Mouse (Mus musculus) midbrain, embryonic 13.5 days (tissue): ENCODE data around the gene Cln5. TPM values are rescaled to one million over a fixed set of nuclear protein-coding genes. Genes with fewer than 3 reads are reported as not detected.

ENCODE experiments used
- ATAC-seq: fragments of 200-750 bp; cut with Nextera tagmentation; 2 replicates; pipeline ENCODE4 v1.8.0; 2017; ENCODE audit warnings: mild to moderate bottlenecking, moderate TSS enrichment, moderate library complexity
- H3K27ac ChIP-seq: fragments of 300-500 bp; sonication (generic); 2 replicates; pipeline ENCODE4 v1.5.1; 2015; ENCODE audit warnings: inconsistent platforms, mild to moderate bottlenecking, moderate library complexity
- H3K27me3 ChIP-seq: fragments of 300-500 bp; sonication (generic); 2 replicates; pipeline ENCODE4 v1.6.1; 2015; ENCODE audit warnings: mild to moderate bottlenecking, inconsistent platforms
- H3K36me3 ChIP-seq: fragments of 300-500 bp; sonication (generic); 2 replicates; pipeline ENCODE4 v1.6.1; 2015; ENCODE audit warnings: mild to moderate bottlenecking, inconsistent platforms
- H3K4me1 ChIP-seq: fragments of 300-500 bp; sonication (generic); replicated peaks from 2 replicates; pipeline ENCODE4 v1.6.1; 2015; ENCODE audit warnings: inconsistent platforms
- H3K4me2 ChIP-seq: fragments of 300-500 bp; sonication (generic); replicated peaks from 2 replicates; pipeline ENCODE4 v1.6.1; 2015; ENCODE audit warnings: moderate library complexity, mild to moderate bottlenecking, inconsistent platforms
- H3K4me3 ChIP-seq: fragments of 300-500 bp; sonication (generic); replicated peaks from 2 replicates; pipeline ENCODE4 v1.5.1; 2015; ENCODE audit warnings: mild to moderate bottlenecking, inconsistent platforms
- H3K9ac ChIP-seq: fragments of 300-500 bp; sonication (generic); replicated peaks from 2 replicates; pipeline ENCODE4 v1.6.1; 2015; ENCODE audit warnings: mild to moderate bottlenecking, inconsistent platforms
- H3K9me3 ChIP-seq: fragments of 300-500 bp; sonication (generic); 2 replicates; pipeline ENCODE4 v1.6.1; 2016; ENCODE audit warnings: mild to moderate bottlenecking, inconsistent platforms
- WGBS: fragments of 180-500 bp; shearing (Covaris S2); methylation state at CpG from one replicate; pipeline ENCODE4 v1.1.7; 2015; 5-methylcytosine and 5-hydroxymethylcytosine counted together
- polyA plus RNA-seq: library from polyadenylated mRNA; unstranded; fragments of >200 nt; fragmentation: Nextera tagmentation; extraction: Ambion mirVana; gene quantifications from 2 replicates; pipeline ENCODE4 v1.2.1, GENCODE M21; 2015

The Cln5 gene
- polyA plus RNA-seq, 1 experiment from 2014 or later, result 13.8 TPM

DNA sequence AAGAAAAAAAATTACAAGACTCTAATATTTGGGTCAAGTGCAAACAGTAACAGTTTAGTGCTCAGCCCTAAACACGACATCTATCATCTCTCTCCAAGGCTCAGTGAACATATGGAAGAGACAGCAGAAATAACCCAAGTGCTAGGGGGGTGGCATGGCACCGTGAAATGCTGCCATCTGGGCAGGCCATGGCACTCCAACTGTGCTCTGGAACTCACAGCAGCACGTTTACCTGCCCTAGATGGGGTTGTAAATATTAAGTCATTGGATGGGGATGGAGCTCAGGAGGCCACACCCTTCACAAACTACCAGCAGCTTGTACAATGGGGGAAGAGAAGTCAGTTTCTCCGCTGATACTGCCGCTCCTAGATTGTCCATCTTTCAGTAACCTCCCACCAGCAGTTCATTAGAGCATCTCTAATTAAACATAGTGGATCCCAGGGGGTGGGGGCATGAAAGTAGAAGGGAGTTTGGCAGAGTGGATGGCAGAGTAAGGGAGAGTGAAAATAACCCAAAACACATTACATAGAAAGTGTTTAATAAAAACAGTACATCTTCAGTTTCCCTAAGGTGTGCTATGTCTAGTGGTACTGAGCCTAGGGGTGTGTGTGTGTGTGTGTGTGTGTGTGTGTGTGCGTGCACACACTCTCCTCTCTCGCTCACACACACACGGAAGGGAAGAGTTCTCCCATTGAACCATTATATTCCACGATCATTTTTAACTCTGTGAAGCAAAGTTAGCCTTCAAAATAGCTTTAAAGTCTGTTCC lies 9.4 kb downstream of the Cln5 start:
- Histone ChIP-seq H3K27me3 (no peaks in the 10 kb centered on the region), H3K4me2 (no peak overlapping the region), H3K36me3 (peaks cover 52% of the 10 kb centered on the region), H3K9me3 (no peaks in the 10 kb centered on the region), H3K4me1 (no peaks in the 10 kb centered on the region; the same call in 1 of the 2 replicates), H3K27ac (no peak overlapping the region), H3K9ac (no peak overlapping the region), H3K4me3 (no peak overlapping the region)
- no peak for ATAC-seq
- WGBS, result 88% methylated on average over 9 of the region's 9 CpGs

DNA sequence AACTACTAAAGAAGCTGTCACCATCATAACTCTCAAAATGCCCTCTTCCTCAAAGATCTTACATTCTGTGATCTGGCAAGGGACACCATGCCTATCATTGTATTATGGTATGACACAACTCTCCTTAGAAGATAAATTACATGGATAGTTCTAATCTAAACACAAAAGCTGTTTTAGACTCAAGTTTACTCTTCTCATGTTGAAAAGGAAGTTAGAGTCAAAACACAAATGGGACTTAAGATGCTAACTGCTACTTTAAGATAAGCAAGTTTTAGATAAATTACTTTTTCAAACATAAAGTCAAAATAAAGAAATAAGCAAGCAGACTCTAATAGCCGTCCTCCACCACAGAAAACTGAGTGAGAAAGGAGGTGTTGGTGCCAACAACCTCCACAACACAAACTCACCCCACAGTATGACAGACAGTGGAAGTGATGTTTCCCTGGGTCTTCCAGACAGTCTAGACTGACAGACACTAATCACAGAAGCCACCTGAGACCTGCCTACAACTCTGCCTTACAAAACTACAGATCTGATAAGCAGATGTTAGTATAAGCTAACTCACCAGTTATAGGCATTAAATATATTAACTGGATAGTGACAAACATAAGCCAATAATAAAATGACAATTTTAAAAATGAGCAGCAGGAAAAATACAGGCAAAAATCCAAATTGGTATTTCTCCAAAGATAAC lies 16.0 kb downstream of the Cln5 start:
- H3K36me3 ChIP-seq, result peaks cover 59% of the 10 kb centered on the region
- no peak overlapping the region for H3K27ac ChIP-seq
- no peak for ATAC-seq

GRCm38 (mm10) chr14:103086671-103087324 lies 16.8 kb downstream of the Cln5 start:
- no peak for ATAC-seq
- no peak overlapping the region for H3K4me3 ChIP-seq
- WGBS, result 97% methylated on average over 4 of the region's 4 CpGs
- H3K9me3 ChIP-seq, result no peaks in the 10 kb centered on the region
- H3K9ac ChIP-seq, result no peak overlapping the region
- H3K36me3 ChIP-seq, result peaks cover 64% of the 10 kb centered on the region
- no peak overlapping the region for H3K27ac ChIP-seq
- H3K4me2 ChIP-seq, result no peak overlapping the region
- H3K4me1 ChIP-seq, result no peaks in the 10 kb centered on the region
- no peaks in the 10 kb centered on the region for H3K27me3 ChIP-seq

More for the DNA sequence above, 16.0 kb downstream of the Cln5 start:
- no peaks in the 10 kb centered on the region for H3K27me3 ChIP-seq
- H3K4me2 ChIP-seq, result no peak overlapping the region
- no peaks in the 10 kb centered on the region for H3K9me3 ChIP-seq
- H3K9ac ChIP-seq, result no peak overlapping the region
- no peak overlapping the region for H3K4me3 ChIP-seq
- H3K4me1 ChIP-seq, result no peaks in the 10 kb centered on the region
- 97% methylated on average over 1 of the region's 1 CpGs for WGBS

DNA sequence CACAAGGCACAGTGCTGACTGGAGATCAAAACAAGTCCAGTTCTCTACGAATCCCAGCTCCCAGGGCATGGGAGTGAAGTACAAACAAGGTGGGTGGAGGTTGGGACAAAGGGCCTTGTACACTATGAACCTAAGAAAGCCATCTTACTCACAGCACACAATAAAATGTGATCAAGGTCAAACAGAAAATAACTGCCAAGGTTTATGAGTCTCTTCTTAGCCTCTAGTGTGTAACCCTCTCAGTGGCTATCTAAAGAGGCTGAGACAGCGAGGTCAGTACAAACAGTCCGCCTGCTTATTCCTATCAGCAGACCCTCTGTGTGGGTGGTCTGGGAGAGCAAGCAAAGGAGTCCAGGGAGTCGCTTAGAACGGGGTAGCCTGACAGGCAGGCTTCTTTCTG lies 17.8 kb downstream of the Cln5 start:
- Histone ChIP-seq H3K27ac (no peak overlapping the region), H3K4me3 (no peak overlapping the region), H3K9ac (no peak overlapping the region), H3K4me2 (no peak overlapping the region), H3K36me3 (peaks cover 64% of the 10 kb centered on the region), H3K27me3 (no peaks in the 10 kb centered on the region), H3K4me1 (no peaks in the 10 kb centered on the region), H3K9me3 (no peaks in the 10 kb centered on the region)
- 86% methylated on average over 5 of the region's 5 CpGs for WGBS
- no peak for ATAC-seq

GRCm38 (mm10) chr14:103088624-103089023 lies 18.6 kb downstream of the Cln5 start:
- Histone ChIP-seq H3K36me3 (peaks cover 61% of the 10 kb centered on the region), H3K9me3 (no peaks in the 10 kb centered on the region), H3K27ac (no peak overlapping the region), H3K4me1 (0 out of 2 replicates have a peak, but pooled peaks cover 3% of the 10 kb centered on the region), H3K4me3 (no peak overlapping the region), H3K9ac (no peak overlapping the region), H3K27me3 (no peaks in the 10 kb centered on the region), H3K4me2 (no peak overlapping the region)
- no peak for ATAC-seq
- WGBS, result 74% methylated on average over 6 of the region's 6 CpGs

- ATAC-seq, result no peak
- 94% methylated on average over 3 of the region's 3 CpGs for WGBS
- Histone ChIP-seq H3K27me3 (no peaks in the 10 kb centered on the region), H3K4me3 (no peak overlapping the region), H3K4me1 (peaks cover 36% of the 10 kb centered on the region), H3K9ac (no peak overlapping the region), H3K27ac (no peak overlapping the region), H3K36me3 (peaks cover 37% of the 10 kb centered on the region), H3K9me3 (no peaks in the 10 kb centered on the region), H3K4me2 (no peak overlapping the region)
Measured at GRCm38 (mm10) chr14:103093236-103093635, 23.2 kb downstream of the Cln5 start.

DNA sequence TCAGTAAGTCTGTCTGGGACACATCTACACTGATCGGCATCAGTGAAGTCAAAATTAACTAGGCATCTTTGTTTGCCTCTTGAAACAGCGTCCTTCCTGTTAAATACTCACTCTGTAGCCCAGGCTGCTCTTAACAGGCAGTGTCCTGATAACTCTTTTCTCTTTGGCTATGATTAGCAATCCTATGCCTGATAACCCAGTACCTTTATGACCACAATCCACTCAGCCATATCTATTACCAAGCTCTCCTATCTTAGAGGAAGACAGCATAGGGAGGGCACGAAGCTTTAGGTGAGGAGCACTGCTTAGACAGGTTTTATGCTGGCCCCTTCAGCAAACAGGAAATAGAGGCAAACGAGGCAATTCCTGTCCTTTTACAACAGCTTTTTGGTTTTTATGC lies 23.7 kb downstream of the Cln5 start:
- no peak overlapping the region for H3K27ac ChIP-seq
- H3K27me3 ChIP-seq, result no peaks in the 10 kb centered on the region
- no peak overlapping the region for H3K9ac ChIP-seq
- 84% methylated on average over 4 of the region's 4 CpGs for WGBS
- H3K9me3 ChIP-seq, result no peaks in the 10 kb centered on the region
- no peak overlapping the region for H3K4me3 ChIP-seq
- no peak for ATAC-seq
- H3K36me3 ChIP-seq, result peaks cover 34% of the 10 kb centered on the region
- H3K4me2 ChIP-seq, result no peak overlapping the region
- H3K4me1 ChIP-seq, result peaks cover 36% of the 10 kb centered on the region

- H3K9me3 ChIP-seq, result no peaks in the 10 kb centered on the region
- no peaks in the 10 kb centered on the region for H3K27me3 ChIP-seq
- H3K4me2 ChIP-seq, result no peak overlapping the region
- H3K9ac ChIP-seq, result no peak overlapping the region
- no peak overlapping the region for H3K4me3 ChIP-seq
- ATAC-seq, result no peak
- no peak overlapping the region for H3K27ac ChIP-seq
- H3K4me1 ChIP-seq, result peaks cover 36% of the 10 kb centered on the region
- H3K36me3 ChIP-seq, result peaks cover 27% of the 10 kb centered on the region
- WGBS, result 89% methylated on average over 8 of the region's 8 CpGs
Measured at GRCm38 (mm10) chr14:103095036-103095435, 25.0 kb downstream of the Cln5 start.

GRCm38 (mm10) chr14:103095826-103096225 lies 25.8 kb downstream of the Cln5 start:
- no peaks in the 10 kb centered on the region for H3K27me3 ChIP-seq
- no peak for ATAC-seq
- no peaks in the 10 kb centered on the region for H3K9me3 ChIP-seq
- WGBS, result 93% methylated on average over 8 of the region's 8 CpGs
- H3K4me3 ChIP-seq, result no peak overlapping the region
- no peak overlapping the region for H3K27ac ChIP-seq
- 0 out of 2 replicates have a peak overlapping the region, but pooled peaks have one; percentile 6 for H3K4me2 ChIP-seq
- H3K9ac ChIP-seq, result no peak overlapping the region
- peaks cover 36% of the 10 kb centered on the region for H3K4me1 ChIP-seq
- peaks cover 24% of the 10 kb centered on the region for H3K36me3 ChIP-seq

DNA sequence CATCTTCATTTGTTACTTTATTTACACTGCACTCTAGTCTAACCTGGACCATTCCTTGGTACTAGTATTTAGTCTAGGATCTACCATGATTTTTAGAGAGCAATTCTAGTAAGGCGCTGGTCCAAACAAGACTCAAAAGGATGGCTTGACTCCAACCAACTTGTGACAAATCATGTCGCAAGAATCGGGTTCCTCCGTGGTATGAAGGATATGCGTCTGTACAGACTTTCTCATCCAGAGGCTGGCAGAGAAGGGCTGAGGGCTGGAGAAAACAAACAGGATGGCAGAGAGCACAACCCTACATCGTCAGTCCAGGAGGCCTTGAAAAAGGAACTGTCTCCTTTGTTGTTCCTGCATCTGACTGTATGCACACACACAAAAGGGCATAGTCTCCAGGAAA lies 26.6 kb downstream of the Cln5 start:
- no peak for ATAC-seq
- H3K4me3 ChIP-seq, result no peak overlapping the region
- WGBS, result 78% methylated on average over 6 of the region's 6 CpGs

DNA sequence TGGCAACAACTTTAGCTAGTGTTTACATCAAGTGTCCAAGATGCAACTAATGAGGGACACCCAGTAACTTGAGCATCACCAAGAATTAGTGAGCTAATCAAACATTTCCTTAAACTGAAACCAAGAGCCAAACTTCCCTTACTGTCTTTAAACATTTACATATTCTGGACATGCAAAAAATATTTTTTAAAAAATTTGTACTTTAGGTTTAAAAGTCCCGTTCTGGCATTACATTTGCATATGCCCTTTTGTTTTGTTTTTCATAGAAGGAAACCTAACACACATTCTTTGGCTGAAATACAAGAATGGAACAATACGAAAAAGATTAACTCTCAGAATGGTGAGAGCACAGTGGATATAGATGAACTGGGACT lies 28.2 kb downstream of the Cln5 start:
- Histone ChIP-seq H3K27ac (peak overlapping the region; percentile 99; the same call in 1 of the 2 replicates), H3K9ac (peak overlapping the region; percentile 96), H3K4me3 (peak overlapping the region; percentile 88), H3K4me1 (peaks cover 35% of the 10 kb centered on the region), H3K9me3 (no peaks in the 10 kb centered on the region), H3K36me3 (peaks cover 7% of the 10 kb centered on the region; the same call in 1 of the 2 replicates), H3K27me3 (no peaks in the 10 kb centered on the region), H3K4me2 (peak overlapping the region; percentile 67)
- 1% methylated on average over 2 of the region's 2 CpGs for WGBS
- ATAC-seq, result no peak

More for the DNA sequence above, 26.6 kb downstream of the Cln5 start:
- H3K9me3 ChIP-seq, result no peaks in the 10 kb centered on the region
- no peak overlapping the region for H3K9ac ChIP-seq
- H3K27me3 ChIP-seq, result no peaks in the 10 kb centered on the region
- H3K36me3 ChIP-seq, result peaks cover 16% of the 10 kb centered on the region
- peak overlapping the region; percentile 23 for H3K4me2 ChIP-seq
- peaks cover 36% of the 10 kb centered on the region for H3K4me1 ChIP-seq
- H3K27ac ChIP-seq, result no peak overlapping the region
